Mouse (Mus musculus): ENCODE results near the gene Gm2030. TPM values are rescaled to one million over a fixed set of nuclear protein-coding genes. Genes with fewer than 3 reads are reported as not detected.

Gm2030 gene
- not detected for polyA plus RNA-seq (2014; fragmentation: Illumina TruSeq; extraction: RNeasy Lipid Tissue Mini Kit (QIAGEN cat#74804))

DNA sequence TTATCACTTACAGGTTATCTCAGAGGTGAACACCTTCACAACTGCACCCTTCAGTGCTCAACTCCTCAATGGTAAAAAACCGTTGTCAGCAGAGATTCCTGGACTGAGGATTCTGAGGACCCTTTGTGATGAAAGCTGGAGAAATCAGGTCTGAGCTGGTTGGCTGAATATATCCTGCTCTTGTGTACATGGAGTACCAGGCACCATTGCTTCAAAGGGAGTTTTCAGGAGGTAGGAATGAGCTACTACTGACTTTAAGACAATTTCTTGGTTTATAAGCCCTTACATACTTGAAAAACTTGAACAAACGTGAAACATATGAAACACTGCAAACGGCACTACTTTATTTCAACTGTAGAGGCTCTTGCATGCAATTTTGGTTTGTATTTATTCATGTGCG lies at the start of gene Gm2030:
TSS of gene Gm2030 (minus strand) at position 101 of the 400 bp plus-strand sequence.

Other genes starting within 250 kb of the Gm2030 start
- not detected for gene Gm2012, start 78.7 kb downstream of the Gm2030 start, polyA plus RNA-seq (2014; fragmentation: Illumina TruSeq; extraction: RNeasy Lipid Tissue Mini Kit (QIAGEN cat#74804))
- not detected for gene Slx, start 235.5 kb upstream of the Gm2030 start, polyA plus RNA-seq (2014; fragmentation: Illumina TruSeq; extraction: RNeasy Lipid Tissue Mini Kit (QIAGEN cat#74804))

Measured in ovary, adult 10 weeks (tissue).